Mouse (Mus musculus) kidney, postnatal 36 days (tissue): ENCODE results near the gene Cct8.
A peak's percentile ranks its signal among the peaks of the same experiment; 100 is the strongest.

Experiments used
- DNase-seq, 2 experiments: peaks; one replicate each; pipeline ENCODE4 v3.0.0; 2021 to 2022; ENCODE audit warnings: mixed read lengths in 2 of 2

Gene Cct8

DNA sequence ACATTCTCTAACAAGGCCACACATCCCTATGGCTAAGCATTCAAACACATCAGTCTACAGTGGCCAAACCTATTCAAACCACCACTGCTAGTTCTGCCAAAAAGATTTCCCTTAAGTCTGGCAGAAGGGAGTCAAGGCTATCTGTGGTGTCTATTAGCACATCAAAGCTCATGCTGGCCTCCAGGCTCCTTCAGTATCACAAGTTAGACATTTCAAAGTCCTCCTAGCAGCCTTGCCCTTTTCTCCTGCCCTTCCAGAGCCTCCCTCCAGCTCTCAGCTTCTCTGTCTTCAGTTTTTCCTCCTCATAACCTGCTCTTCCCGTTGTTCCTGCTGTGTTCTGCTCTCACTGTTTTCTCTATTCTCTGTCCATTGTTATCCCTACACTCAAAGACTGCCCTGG is 51.6 kb downstream of the Cct8 start:
- no peak for DNase-seq

DNA sequence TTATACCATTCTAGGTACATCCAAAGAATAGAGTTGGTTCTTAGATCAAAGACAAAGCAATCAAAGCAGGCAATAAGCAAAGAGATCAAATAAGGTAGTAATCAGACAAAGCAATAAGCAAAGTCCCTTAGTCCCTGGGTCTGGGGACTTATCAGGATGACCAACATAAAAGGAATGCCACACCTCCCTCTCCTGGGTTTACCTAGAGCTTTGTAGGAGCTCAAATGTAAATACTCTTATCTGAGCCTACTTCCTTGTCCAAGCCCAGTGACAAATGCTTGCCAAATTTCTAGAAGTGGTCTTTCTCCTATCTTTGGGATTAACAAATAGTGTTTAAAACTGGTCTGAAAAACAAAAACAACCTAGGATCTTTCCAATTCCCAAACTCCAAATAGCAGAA is 52.4 kb downstream of the Cct8 start:
- no peak for DNase-seq

- DNase-seq: no peak
Measured at GRCm38 (mm10) chr16:87442291-87442690, 53.4 kb downstream of the Cct8 start.

DNA sequence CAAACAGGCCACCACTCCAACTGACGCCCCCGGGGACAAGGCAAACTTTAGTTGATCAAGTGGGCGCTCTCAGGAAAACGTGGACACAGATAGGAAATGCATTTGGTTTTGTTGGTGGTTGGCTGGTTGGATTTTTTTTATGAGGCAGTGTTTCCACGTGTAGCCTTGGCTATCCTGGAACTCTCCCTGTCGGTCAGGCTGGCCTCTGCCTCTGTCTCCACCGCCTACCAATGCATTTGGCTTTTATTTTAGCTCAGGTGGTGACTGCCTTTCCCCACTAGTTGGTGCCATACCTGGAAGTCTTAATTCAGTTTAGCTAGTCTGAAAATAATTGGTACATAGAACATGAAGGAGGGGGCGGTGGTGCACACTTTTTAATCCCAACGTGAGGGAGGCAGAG is 54.6 kb downstream of the Cct8 start:
- DNase-seq: peak; percentile 47 to 51

- peak; percentile 95 to 97 for DNase-seq
Measured at GRCm38 (mm10) chr16:87440184-87440686, 55.4 kb downstream of the Cct8 start, which contains the start of gene Rwdd2b. Rwdd2b (minus strand) TSS chr16:87440573.

DNA sequence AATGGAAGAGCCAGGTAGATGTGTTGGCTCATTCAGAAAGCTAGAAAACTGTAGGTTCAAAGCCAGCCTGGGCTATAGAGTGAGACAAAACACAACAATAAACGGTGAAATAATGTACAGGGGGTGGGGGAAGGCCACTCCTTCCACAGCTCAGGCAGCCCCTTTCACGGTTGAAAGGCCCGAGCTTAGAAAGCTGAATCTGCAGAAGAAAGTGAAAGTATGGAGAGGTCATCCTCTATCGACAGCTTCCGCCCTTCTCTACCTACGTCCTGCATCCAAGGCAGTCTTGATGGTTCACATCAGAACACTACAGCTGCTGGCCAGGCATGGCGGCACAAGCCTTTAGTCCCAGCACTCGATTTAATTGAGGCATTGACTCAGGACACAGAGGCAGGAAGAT is 57.0 kb downstream of the Cct8 start:
- no peak for DNase-seq

DNA sequence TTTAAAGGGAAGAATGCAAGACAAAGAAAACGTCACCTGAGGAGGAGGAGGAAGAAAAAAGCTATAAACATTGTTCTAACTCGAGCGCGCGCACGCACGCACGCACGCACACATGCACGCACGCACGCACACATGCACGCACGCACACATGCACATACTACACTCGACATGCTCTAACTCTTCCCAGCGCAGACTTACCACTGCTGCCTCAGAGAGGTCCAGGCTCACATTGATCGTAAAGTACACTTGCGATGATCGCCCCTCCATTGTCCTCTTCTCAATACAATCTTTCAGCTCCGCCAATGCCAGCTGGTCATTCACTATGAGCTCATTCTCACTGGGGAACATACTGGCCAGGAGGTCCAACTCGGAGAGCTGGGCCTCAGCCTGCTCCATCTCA is 58.6 kb downstream of the Cct8 start:
- DNase-seq: no peak

DNA sequence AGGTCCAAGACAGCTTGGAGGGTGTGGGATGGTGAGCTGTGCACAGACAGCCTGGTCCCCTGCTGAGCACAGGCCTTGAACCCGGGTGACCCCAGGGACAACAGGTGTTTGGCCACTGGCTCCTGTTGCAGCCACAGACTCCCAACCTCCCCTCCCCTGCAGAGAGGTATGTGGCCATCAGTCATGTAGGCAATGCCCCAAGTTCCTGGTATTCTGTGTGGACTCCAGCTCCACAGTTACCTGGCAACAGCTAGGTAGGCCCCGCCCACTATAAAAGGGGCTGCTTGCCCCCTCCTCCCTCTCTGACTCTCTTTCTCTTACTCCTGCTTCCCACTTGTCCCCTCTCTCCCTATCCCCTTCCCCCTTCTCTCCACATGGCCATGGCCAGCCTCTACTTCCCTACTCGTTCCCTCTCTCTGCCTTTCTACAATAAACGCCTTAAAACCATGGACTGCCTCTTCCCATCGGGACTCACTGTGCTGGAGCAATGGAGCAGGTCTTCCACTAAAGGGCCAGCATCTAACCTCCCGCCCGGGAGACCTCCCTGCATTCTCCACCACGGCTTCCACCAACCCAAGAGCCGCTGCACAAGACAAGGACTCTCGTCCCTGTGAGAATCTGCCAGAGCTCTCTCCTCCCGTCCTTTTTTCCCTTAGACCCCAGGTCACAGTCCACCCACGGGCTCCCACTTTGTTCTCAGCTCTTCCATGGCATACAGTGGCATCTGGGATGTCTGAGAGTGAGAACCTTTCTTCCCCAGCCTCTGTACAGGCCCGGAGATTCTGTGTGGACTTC is 60.1 kb downstream of the Cct8 start:
- peak; percentile 18 to 44 for DNase-seq

DNA sequence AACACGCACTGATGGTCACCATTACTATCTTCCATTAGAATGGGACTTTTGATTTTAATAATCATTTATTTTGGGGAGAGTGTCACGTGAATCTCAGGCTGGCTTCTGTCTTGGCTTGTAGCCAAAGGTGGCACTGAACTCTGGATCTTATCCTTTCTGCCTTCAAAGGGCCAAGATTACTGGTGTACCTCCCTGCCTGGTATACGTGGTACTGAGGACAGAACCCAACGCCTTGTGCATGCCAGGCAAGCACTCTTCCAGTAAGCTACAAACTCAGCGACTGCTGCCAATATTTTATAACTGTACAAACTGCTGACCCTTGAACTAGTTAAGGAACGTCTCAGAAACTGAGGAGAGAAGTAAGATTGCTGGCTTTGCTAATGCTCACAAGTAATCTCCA is 60.7 kb downstream of the Cct8 start:
- DNase-seq: peak; percentile 56 to 66

GRCm38 (mm10) chr16:87434266-87434665 is 61.4 kb downstream of the Cct8 start:
- no peak for DNase-seq
